Mouse (Mus musculus): ENCODE measurements around the gene Rbms3. TPM values are rescaled to one million over a fixed set of nuclear protein-coding genes. Genes with fewer than 3 reads are reported as not detected.

The Rbms3 gene
- total and polyA plus RNA-seq, 3 experiments, result not detected

DNA sequence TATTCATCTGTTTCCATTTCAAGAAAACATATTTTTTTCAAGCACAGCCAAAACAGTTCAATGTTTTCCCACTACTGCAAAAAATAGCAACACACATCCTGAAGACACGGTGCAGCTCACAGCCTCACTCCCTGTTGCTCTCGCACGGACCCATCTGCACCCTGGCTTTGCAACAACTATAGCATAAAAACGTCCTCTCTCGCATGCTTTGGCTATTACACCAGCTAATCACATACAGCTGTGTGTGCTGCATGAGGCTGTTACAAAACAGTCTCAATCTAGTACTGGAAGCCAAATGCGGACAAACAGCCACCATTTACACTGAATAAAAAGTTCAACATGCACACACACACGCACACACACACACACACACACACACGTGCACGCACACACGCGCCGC, 383.5 kb downstream of the Rbms3 start:
- no peak overlapping the region for H3K9ac ChIP-seq (ENCODE audit: insufficient read depth, low read depth)
- TF ChIP-seq JUND (conservative IDR thresholded peaks at IDR 0.05; ENCODE audit: low read depth, low read length) (no peak), PAX5 (IDR thresholded peaks at IDR 0.05; ENCODE audit: low read length) (no peak), CHD1 (IDR thresholded peaks at IDR 0.05; ENCODE audit: low read depth, low read length) (no peak), MYC (IDR thresholded peaks at IDR 0.05; ENCODE audit: low read depth, low read length) (no peak), UBTF (IDR thresholded peaks at IDR 0.05; ENCODE audit: low read depth, low read length) (no peak), USF2 (conservative IDR thresholded peaks at IDR 0.05; ENCODE audit: low read depth, low read length) (no peak), KAT2A (IDR thresholded peaks at IDR 0.05; ENCODE audit: insufficient replicate concordance, low read length) (no peak), CTCF (conservative IDR thresholded peaks at IDR 0.05 in 1 of 2, IDR thresholded peaks at IDR 0.05 in 1 of 2; ENCODE audit: low read depth in 2 of 2, low read length in 2 of 2) (no peak), IRF4 (IDR thresholded peaks at IDR 0.05; ENCODE audit: low read depth, low read length) (no peak), TCF12 (IDR thresholded peaks at IDR 0.05; ENCODE audit: low read depth, low read length) (no peak)
- dilution Hi-C loops (cut with MboI; ENCODE audit: extremely low pct_ligation_motif_present, extremely low pct_unique_long_range_greater_than_20kb, low sequenced_read_pairs), result no loop called here
- no peaks in the 10 kb centered on the region for H3K36me3 ChIP-seq (replicated peaks in 1 of 2; ENCODE audit: control insufficient read depth in 1 of 2, insufficient read depth in 1 of 2, low read length in 1 of 2)
- no peak overlapping the region for H3K4me3 ChIP-seq (replicated peaks in 1 of 3; ENCODE audit: low read depth in 2 of 3, low read length in 2 of 3, poor library complexity in 1 of 3)
- H3K4me2 ChIP-seq (ENCODE audit: insufficient read depth, low read depth, poor library complexity, severe bottlenecking), result no peak overlapping the region
- H3K79me2 ChIP-seq (replicated peaks; ENCODE audit: control insufficient read depth, extremely low read depth, insufficient read depth, poor library complexity, severe bottlenecking), result no peaks in the 10 kb centered on the region
- in situ Hi-C loops (cut with MboI; ENCODE audit: low pct_ligation_motif_present, low pct_unique_long_range_greater_than_20kb, low sequenced_read_pairs), result no loop called here
- no peak overlapping the region for H3K27ac ChIP-seq (ENCODE audit: insufficient read depth, low read depth)
- no peaks in the 10 kb centered on the region for H3K4me1 ChIP-seq (ENCODE audit: control insufficient read depth in 1 of 2, insufficient read depth in 2 of 2)
- H3K9me3 ChIP-seq (replicated peaks; ENCODE audit: low read length), result peaks cover 68% of the 10 kb centered on the region
- no peaks in the 10 kb centered on the region for H3K27me3 ChIP-seq (replicated peaks)
- no peak for DNase-seq (ENCODE audit: extremely low read depth)

DNA sequence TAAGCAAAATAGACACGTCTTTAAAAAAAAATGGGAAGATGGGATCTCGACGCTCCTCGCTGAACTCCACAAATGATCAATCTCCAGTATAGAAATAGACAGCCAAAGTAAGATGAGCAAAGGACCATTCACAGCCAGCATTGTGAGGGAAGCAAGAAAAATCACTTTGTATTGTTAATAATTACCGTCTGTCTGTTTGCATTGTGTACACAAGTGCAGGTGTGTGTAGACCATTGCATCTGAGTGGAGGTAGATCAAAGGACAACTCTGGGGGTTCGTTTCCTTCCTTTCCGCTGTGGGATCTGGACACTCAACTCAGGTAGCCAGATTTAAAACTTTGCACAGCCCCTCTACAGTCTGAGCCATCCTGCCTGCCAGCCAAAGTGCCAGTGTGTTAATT, 386.3 kb downstream of the Rbms3 start:
- dilution Hi-C loops (cut with MboI; ENCODE audit: extremely low pct_ligation_motif_present, extremely low pct_unique_long_range_greater_than_20kb, low sequenced_read_pairs), result no loop called here

DNA sequence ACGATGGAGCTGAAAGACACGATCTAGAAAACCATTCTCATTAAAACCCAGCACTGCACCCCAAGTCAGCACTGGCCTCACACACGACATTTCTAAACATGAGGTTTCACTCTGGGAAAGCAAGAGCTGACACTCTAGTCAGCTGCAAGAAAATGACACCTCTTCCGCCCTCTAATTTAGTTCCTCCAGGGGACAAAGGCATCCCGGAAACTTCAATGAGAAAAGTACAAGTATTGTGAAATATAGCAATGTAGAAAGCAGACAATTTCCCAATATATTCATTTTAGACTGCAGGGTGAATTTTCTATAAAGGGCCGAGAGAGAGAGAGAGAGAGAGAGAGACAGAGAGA, 395.0 kb downstream of the Rbms3 start:
- Histone ChIP-seq H3K4me1 (ENCODE audit: control insufficient read depth in 1 of 2, insufficient read depth in 2 of 2) (no peaks in the 10 kb centered on the region), H3K9ac (ENCODE audit: insufficient read depth, low read depth) (no peak overlapping the region), H3K36me3 (replicated peaks in 1 of 2; ENCODE audit: control insufficient read depth in 1 of 2, insufficient read depth in 1 of 2, low read length in 1 of 2) (no peaks in the 10 kb centered on the region), H3K4me2 (ENCODE audit: insufficient read depth, low read depth, poor library complexity, severe bottlenecking) (no peak overlapping the region), H3K27me3 (replicated peaks) (no peaks in the 10 kb centered on the region), H3K9me3 (replicated peaks; ENCODE audit: low read length) (peaks cover 72% of the 10 kb centered on the region), H3K79me2 (replicated peaks; ENCODE audit: control insufficient read depth, extremely low read depth, insufficient read depth, poor library complexity, severe bottlenecking) (no peaks in the 10 kb centered on the region), H3K4me3 (replicated peaks in 1 of 3; ENCODE audit: low read depth in 2 of 3, low read length in 2 of 3, poor library complexity in 1 of 3) (no peak overlapping the region), H3K27ac (ENCODE audit: insufficient read depth, low read depth) (no peak overlapping the region)
- dilution Hi-C loops (cut with MboI; ENCODE audit: extremely low pct_ligation_motif_present, extremely low pct_unique_long_range_greater_than_20kb, low sequenced_read_pairs), result no loop called here
- DNase-seq (ENCODE audit: extremely low read depth), result no peak
- in situ Hi-C loops (cut with MboI; ENCODE audit: low pct_ligation_motif_present, low pct_unique_long_range_greater_than_20kb, low sequenced_read_pairs), result no loop called here
- TF ChIP-seq ZNF384 (IDR thresholded peaks at IDR 0.05; ENCODE audit: low read depth, low read length) (no peak), ZC3H11A (IDR thresholded peaks at IDR 0.05; ENCODE audit: low read depth, low read length) (no peak), CHD1 (IDR thresholded peaks at IDR 0.05; ENCODE audit: low read depth, low read length) (no peak), HCFC1 (IDR thresholded peaks at IDR 0.05; ENCODE audit: low read depth, low read length) (no peak), PAX5 (IDR thresholded peaks at IDR 0.05; ENCODE audit: low read length) (no peak), MXI1 (IDR thresholded peaks at IDR 0.05; ENCODE audit: low read depth, low read length) (no peak), POLR2A (IDR thresholded peaks at IDR 0.05; ENCODE audit: low read depth, low read length) (no peak), RAD21 (IDR thresholded peaks at IDR 0.05; ENCODE audit: low read depth, low read length) (no peak), EP300 (IDR thresholded peaks at IDR 0.05; ENCODE audit: low read length) (no peak), IRF4 (IDR thresholded peaks at IDR 0.05; ENCODE audit: low read depth, low read length) (no peak), JUND (conservative IDR thresholded peaks at IDR 0.05; ENCODE audit: low read depth, low read length) (no peak), SIN3A (IDR thresholded peaks at IDR 0.05; ENCODE audit: low read length) (no peak), NELFE (IDR thresholded peaks at IDR 0.05; ENCODE audit: low read depth, low read length) (no peak), SMC3 (IDR thresholded peaks at IDR 0.05; ENCODE audit: low read depth, low read length) (no peak), CHD2 (IDR thresholded peaks at IDR 0.05; ENCODE audit: low read length) (no peak), MAZ (IDR thresholded peaks at IDR 0.05; ENCODE audit: low read depth, low read length) (no peak), TCF12 (IDR thresholded peaks at IDR 0.05; ENCODE audit: low read depth, low read length) (no peak), KAT2A (IDR thresholded peaks at IDR 0.05; ENCODE audit: insufficient replicate concordance, low read length) (no peak), MEF2A (IDR thresholded peaks at IDR 0.05; ENCODE audit: borderline replicate concordance, low read depth, low read length) (no peak), MYC (IDR thresholded peaks at IDR 0.05; ENCODE audit: low read depth, low read length) (no peak)

More for the DNA sequence above, 386.3 kb downstream of the Rbms3 start:
- H3K79me2 ChIP-seq (replicated peaks; ENCODE audit: control insufficient read depth, extremely low read depth, insufficient read depth, poor library complexity, severe bottlenecking), result no peaks in the 10 kb centered on the region
- TF ChIP-seq JUND (conservative IDR thresholded peaks at IDR 0.05; ENCODE audit: low read depth, low read length), result no peak
- TF ChIP-seq ETS1 (conservative IDR thresholded peaks at IDR 0.05; ENCODE audit: low read depth, low read length), result no peak
- TF ChIP-seq PAX5 (IDR thresholded peaks at IDR 0.05; ENCODE audit: low read length), result no peak
- no peak for TF ChIP-seq SIN3A (IDR thresholded peaks at IDR 0.05; ENCODE audit: low read length)
- TF ChIP-seq TCF12 (IDR thresholded peaks at IDR 0.05; ENCODE audit: low read depth, low read length), result no peak
- TF ChIP-seq IRF4 (IDR thresholded peaks at IDR 0.05; ENCODE audit: low read depth, low read length), result no peak
- no peaks in the 10 kb centered on the region for H3K36me3 ChIP-seq (replicated peaks in 1 of 2; ENCODE audit: control insufficient read depth in 1 of 2, insufficient read depth in 1 of 2, low read length in 1 of 2)
- no peak overlapping the region for H3K4me3 ChIP-seq (replicated peaks in 1 of 3; ENCODE audit: low read depth in 2 of 3, low read length in 2 of 3, poor library complexity in 1 of 3)
- no peak overlapping the region for H3K9ac ChIP-seq (ENCODE audit: insufficient read depth, low read depth)
- DNase-seq (ENCODE audit: extremely low read depth), result no peak
- in situ Hi-C loops (cut with MboI; ENCODE audit: low pct_ligation_motif_present, low pct_unique_long_range_greater_than_20kb, low sequenced_read_pairs), result no loop called here
- H3K9me3 ChIP-seq (replicated peaks; ENCODE audit: low read length), result peaks cover 70% of the 10 kb centered on the region
- H3K4me1 ChIP-seq (ENCODE audit: control insufficient read depth in 1 of 2, insufficient read depth in 2 of 2), result no peaks in the 10 kb centered on the region
- no peak overlapping the region for H3K4me2 ChIP-seq (ENCODE audit: insufficient read depth, low read depth, poor library complexity, severe bottlenecking)
- H3K27ac ChIP-seq (ENCODE audit: insufficient read depth, low read depth), result no peak overlapping the region
- H3K27me3 ChIP-seq (replicated peaks), result no peaks in the 10 kb centered on the region
